Mouse (Mus musculus) embryonic facial prominence, embryonic 15.5 days (tissue): ENCODE measurements around the gene Celf3. TPM values are rescaled to one million over a fixed set of nuclear protein-coding genes. Genes with fewer than 3 reads are reported as not detected.

Experiments used
- ATAC-seq: fragments of 200-750 bp; cut with Nextera tagmentation; 2 replicates; pipeline ENCODE4 v1.8.0; 2017; ENCODE audit warnings: low read depth, moderate TSS enrichment; ENCODE audit not compliant: insufficient number of reproducible peaks, low FRiP score, low TSS enrichment
- H3K27ac ChIP-seq: fragments of 300-500 bp; sonication (generic); replicated peaks from 2 replicates; pipeline ENCODE4 v1.5.1; 2015; ENCODE audit warnings: mild to moderate bottlenecking, inconsistent platforms
- H3K27me3 ChIP-seq: fragments of 300-500 bp; sonication (generic); 2 replicates; pipeline ENCODE4 v1.6.1; 2015; ENCODE audit warnings: inconsistent platforms
- H3K36me3 ChIP-seq: fragments of 300-500 bp; sonication (generic); 2 replicates; pipeline ENCODE4 v1.6.1; 2015; ENCODE audit warnings: mild to moderate bottlenecking, inconsistent platforms
- H3K4me1 ChIP-seq: fragments of 300-500 bp; sonication (generic); 2 replicates; pipeline ENCODE4 v1.6.1; 2015; ENCODE audit warnings: inconsistent platforms
- H3K4me2 ChIP-seq: fragments of 300-500 bp; sonication (generic); replicated peaks from 2 replicates; pipeline ENCODE4 v1.6.1; 2015; ENCODE audit warnings: mild to moderate bottlenecking, inconsistent platforms
- H3K4me3 ChIP-seq: fragments of 300-500 bp; sonication (generic); replicated peaks from 2 replicates; pipeline ENCODE4 v1.5.1; 2015; ENCODE audit warnings: mild to moderate bottlenecking, inconsistent platforms
- H3K9ac ChIP-seq: fragments of 300-500 bp; sonication (generic); 2 replicates; pipeline ENCODE4 v1.6.1; 2015; ENCODE audit warnings: inconsistent platforms
- H3K9me3 ChIP-seq: fragments of 300-500 bp; sonication (generic); replicated peaks from 2 replicates; pipeline ENCODE4 v1.6.1; 2016; ENCODE audit warnings: inconsistent platforms
- WGBS: fragments of 180-500 bp; shearing (Covaris S2); methylation state at CpG from one replicate; pipeline ENCODE4 v1.1.7; 2015; 5-methylcytosine and 5-hydroxymethylcytosine counted together
- polyA plus RNA-seq: library from polyadenylated mRNA; unstranded; fragments of >200 nt; fragmentation: Nextera tagmentation; extraction: Ambion mirVana; gene quantifications from 2 replicates; pipeline ENCODE4 v1.2.1, GENCODE M21; 2015

Celf3 gene
- polyA plus RNA-seq, 1 experiment from 2014 or later: 13.7 TPM

- no peak for ATAC-seq
- H3K27ac ChIP-seq: no peak within 1 kb of the TSS
Measured at GRCm38 (mm10) chr3:94480291-94480884, 2.3 kb downstream of the Celf3 start, which contains the start of gene Riiad1. Riiad1 (minus strand) TSS chr3:94480341.

GRCm38 (mm10) chr3:94481429-94481828 lies 3.3 kb downstream of the Celf3 start:
- Histone ChIP-seq H3K9me3 (no peaks in the 10 kb centered on the region), H3K4me3 (no peak overlapping the region), H3K27me3 (peaks cover 26% of the 10 kb centered on the region), H3K4me2 (no peak overlapping the region), H3K4me1 (0 out of 2 replicates have a peak, but pooled peaks cover 5% of the 10 kb centered on the region), H3K36me3 (no peaks in the 10 kb centered on the region), H3K9ac (no peak overlapping the region), H3K27ac (no peak overlapping the region)
- WGBS: 60% methylated on average over 4 of the region's 4 CpGs
- ATAC-seq: no peak

More at GRCm38 (mm10) chr3:94480291-94480884, 2.3 kb downstream of the Celf3 start, which contains the start of gene Riiad1:
- 10% methylated on average over 16 of the region's 16 CpGs for WGBS
- Histone ChIP-seq H3K9me3 (no peaks in the 10 kb centered on the region), H3K36me3 (no peaks in the 10 kb centered on the region), H3K27me3 (peaks cover 26% of the 10 kb centered on the region), H3K4me1 (0 out of 2 replicates have a peak, but pooled peaks cover 5% of the 10 kb centered on the region), H3K9ac (no peak within 1 kb of the TSS), H3K4me2 (peak within 1 kb of the TSS; percentile 36; the same call in 1 of the 2 replicates), H3K4me3 (no peak within 1 kb of the TSS; the same call in 1 of the 2 replicates)

DNA sequence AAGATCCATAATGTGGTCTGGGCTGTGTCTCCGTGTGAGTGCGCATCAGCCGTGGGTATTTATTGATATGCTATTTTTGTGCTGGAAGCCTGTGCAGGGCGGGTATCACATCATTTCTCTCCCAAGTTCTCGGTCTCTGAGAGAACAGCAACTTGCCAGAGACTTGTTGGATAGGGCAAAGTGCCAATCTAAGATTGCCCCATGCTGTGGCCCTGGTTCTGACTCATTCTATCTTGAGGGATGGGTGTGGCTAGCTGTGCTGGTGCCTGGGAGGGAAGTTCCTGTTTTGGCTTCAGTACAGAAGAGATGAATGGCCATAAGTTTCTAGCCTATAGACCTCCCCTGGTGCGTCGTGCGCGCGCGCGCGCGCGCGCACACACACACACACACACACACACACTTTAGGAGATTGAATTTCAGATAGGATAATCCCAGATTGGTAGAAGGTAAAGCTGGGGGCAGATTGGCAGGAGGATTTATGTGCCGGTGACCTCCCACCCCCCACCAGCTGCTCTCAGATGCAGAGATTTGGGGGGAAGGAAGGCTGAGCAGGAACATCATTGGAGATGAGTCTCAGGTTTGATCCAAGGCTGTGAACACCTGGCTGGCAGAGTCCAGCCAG lies 4.8 kb downstream of the Celf3 start:
- 75% methylated on average over 17 of the region's 17 CpGs for WGBS
- Histone ChIP-seq H3K4me1 (0 out of 2 replicates have a peak, but pooled peaks cover 13% of the 10 kb centered on the region), H3K4me3 (no peak overlapping the region), H3K27ac (no peak overlapping the region), H3K36me3 (no peaks in the 10 kb centered on the region), H3K27me3 (peaks cover 26% of the 10 kb centered on the region), H3K9me3 (no peaks in the 10 kb centered on the region), H3K9ac (no peak overlapping the region), H3K4me2 (no peak overlapping the region)
- ATAC-seq: no peak

DNA sequence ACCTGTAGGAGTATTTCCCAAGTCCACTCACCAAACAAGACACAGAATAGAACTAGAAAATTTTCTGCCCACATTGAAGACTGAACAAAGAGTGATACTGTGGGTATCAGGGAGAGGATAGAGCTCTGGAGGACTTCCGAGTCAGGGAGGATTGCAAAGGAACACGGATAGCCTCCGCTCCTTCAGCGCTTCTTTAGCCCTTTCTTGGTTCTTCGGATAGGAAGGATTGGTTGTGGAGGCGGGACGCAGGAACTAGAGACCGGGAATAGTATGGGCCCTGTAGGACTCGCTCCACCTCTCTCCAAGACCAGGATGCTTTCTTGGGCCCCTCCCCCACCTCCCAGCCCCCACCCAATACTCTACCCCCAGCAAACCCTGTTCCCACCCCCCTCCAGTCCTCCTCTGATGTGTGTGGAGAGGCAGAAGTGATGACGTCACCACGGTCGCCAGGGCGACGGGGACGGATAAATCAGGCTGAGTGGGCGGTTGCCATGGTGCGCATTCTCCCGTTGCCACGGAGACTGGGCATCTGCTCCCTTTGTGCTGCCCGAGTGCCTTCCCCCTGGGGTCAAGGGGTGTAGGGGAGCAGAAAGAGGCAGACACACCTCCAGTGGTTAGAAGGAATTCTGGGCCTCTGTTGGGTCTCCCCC lies 5.8 kb downstream of the Celf3 start:
- Histone ChIP-seq H3K9ac (no peak overlapping the region), H3K9me3 (no peaks in the 10 kb centered on the region), H3K4me2 (no peak overlapping the region), H3K27ac (no peak overlapping the region), H3K4me1 (0 out of 2 replicates have a peak, but pooled peaks cover 13% of the 10 kb centered on the region), H3K36me3 (no peaks in the 10 kb centered on the region), H3K4me3 (no peak overlapping the region), H3K27me3 (peaks cover 21% of the 10 kb centered on the region)
- 21% methylated on average over 20 of the region's 20 CpGs for WGBS
- peak; percentile 26; the same call in 1 of the 2 replicates for ATAC-seq

- Histone ChIP-seq H3K9me3 (no peaks in the 10 kb centered on the region), H3K4me1 (0 out of 2 replicates have a peak, but pooled peaks cover 13% of the 10 kb centered on the region), H3K27me3 (0 out of 2 replicates have a peak, but pooled peaks cover under 1% of the 10 kb centered on the region), H3K36me3 (0 out of 2 replicates have a peak, but pooled peaks cover 4% of the 10 kb centered on the region), H3K4me3 (no peak overlapping the region), H3K9ac (no peak overlapping the region), H3K4me2 (no peak overlapping the region), H3K27ac (no peak overlapping the region)
- no peak for ATAC-seq
- 45% methylated on average over 7 of the region's 7 CpGs for WGBS
Measured at GRCm38 (mm10) chr3:94485922-94486321, 7.8 kb downstream of the Celf3 start.

- Histone ChIP-seq H3K4me3 (no peak overlapping the region), H3K36me3 (peaks cover 10% of the 10 kb centered on the region; the same call in 1 of the 2 replicates), H3K4me2 (no peak overlapping the region), H3K4me1 (0 out of 2 replicates have a peak, but pooled peaks cover 10% of the 10 kb centered on the region), H3K9ac (no peak overlapping the region), H3K27me3 (no peaks in the 10 kb centered on the region), H3K27ac (no peak overlapping the region), H3K9me3 (no peaks in the 10 kb centered on the region)
- 62% methylated on average over 6 of the region's 6 CpGs for WGBS
- no peak for ATAC-seq
Measured at GRCm38 (mm10) chr3:94487581-94487980, 9.5 kb downstream of the Celf3 start.

GRCm38 (mm10) chr3:94497162-94497561 lies 19.1 kb downstream of the Celf3 start:
- Histone ChIP-seq H3K9ac (no peak overlapping the region), H3K4me3 (no peak overlapping the region), H3K4me2 (no peak overlapping the region), H3K9me3 (no peaks in the 10 kb centered on the region), H3K27me3 (no peaks in the 10 kb centered on the region), H3K4me1 (no peaks in the 10 kb centered on the region), H3K36me3 (peaks cover 37% of the 10 kb centered on the region), H3K27ac (no peak overlapping the region)
- no peak for ATAC-seq
- WGBS: 72% methylated on average over 4 of the region's 4 CpGs

GRCm38 (mm10) chr3:94502243-94502642 lies 24.1 kb downstream of the Celf3 start:
- H3K9ac ChIP-seq: no peak overlapping the region
- no peaks in the 10 kb centered on the region for H3K27me3 ChIP-seq
- H3K4me3 ChIP-seq: no peak overlapping the region
- ATAC-seq: no peak
- H3K9me3 ChIP-seq: no peaks in the 10 kb centered on the region
- WGBS: 77% methylated on average over 3 of the region's 3 CpGs
- H3K4me2 ChIP-seq: no peak overlapping the region
- no peak overlapping the region for H3K27ac ChIP-seq
- H3K4me1 ChIP-seq: no peaks in the 10 kb centered on the region
- H3K36me3 ChIP-seq: peaks cover 41% of the 10 kb centered on the region

DNA sequence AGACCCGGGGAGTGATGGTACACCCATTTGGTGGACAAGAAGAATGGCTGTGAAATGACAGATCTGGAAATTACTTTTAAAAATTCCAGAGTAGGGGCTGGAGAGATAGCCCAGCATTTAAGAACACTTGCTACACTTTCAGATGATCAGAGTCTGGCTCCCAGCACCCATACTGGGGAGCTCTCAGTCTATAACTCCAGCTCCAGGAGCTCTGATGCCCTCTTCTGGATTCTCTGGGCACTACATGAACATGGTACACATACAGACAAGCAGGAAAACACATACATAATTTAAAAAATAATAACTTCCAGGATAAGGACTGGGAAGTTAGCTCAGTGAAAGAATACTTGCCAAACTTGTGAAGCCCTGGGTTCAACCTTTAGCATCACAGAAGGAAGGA lies 28.6 kb downstream of the Celf3 start:
- Histone ChIP-seq H3K36me3 (peaks cover 51% of the 10 kb centered on the region), H3K9ac (no peak overlapping the region), H3K4me3 (no peak overlapping the region), H3K4me2 (no peak overlapping the region), H3K9me3 (no peaks in the 10 kb centered on the region), H3K27ac (no peak overlapping the region), H3K27me3 (no peaks in the 10 kb centered on the region), H3K4me1 (no peaks in the 10 kb centered on the region)
- WGBS: 95% methylated on average over 1 of the region's 1 CpGs
- ATAC-seq: no peak

- H3K36me3 ChIP-seq: peaks cover 32% of the 10 kb centered on the region; the same call in 1 of the 2 replicates
- no peak for ATAC-seq
- no peak overlapping the region for H3K27ac ChIP-seq
- H3K27me3 ChIP-seq: no peaks in the 10 kb centered on the region
- H3K9ac ChIP-seq: no peak overlapping the region
- no peak overlapping the region for H3K4me2 ChIP-seq
- H3K4me1 ChIP-seq: no peaks in the 10 kb centered on the region
- no peak overlapping the region for H3K4me3 ChIP-seq
- WGBS: 81% methylated on average over 2 of the region's 2 CpGs
- H3K9me3 ChIP-seq: no peaks in the 10 kb centered on the region
Measured at GRCm38 (mm10) chr3:94526731-94527130, 48.6 kb downstream of the Celf3 start.

DNA sequence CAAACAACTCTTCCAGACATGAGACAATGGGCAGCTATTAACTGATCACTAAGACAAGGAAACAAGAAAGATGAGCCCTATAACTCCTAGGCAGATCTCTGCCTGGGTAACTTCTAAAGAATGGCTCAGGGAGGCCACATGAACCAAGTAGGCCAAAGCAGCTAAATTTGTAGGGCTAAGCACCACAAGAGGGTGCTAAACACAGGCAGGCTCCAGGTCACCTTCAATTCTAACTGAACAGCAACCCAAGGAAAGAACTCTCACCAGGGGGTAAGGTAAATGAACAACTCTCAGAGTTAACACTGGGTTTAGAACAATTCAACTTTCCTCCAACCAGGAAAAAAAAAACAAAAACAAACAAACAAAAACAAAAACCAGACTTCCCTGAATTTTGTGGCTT lies 55.9 kb downstream of the Celf3 start:
- Histone ChIP-seq H3K4me1 (no peaks in the 10 kb centered on the region), H3K9ac (no peak overlapping the region), H3K36me3 (peaks cover 1% of the 10 kb centered on the region; the same call in 1 of the 2 replicates), H3K4me2 (no peak overlapping the region), H3K27ac (no peak overlapping the region), H3K9me3 (no peaks in the 10 kb centered on the region), H3K4me3 (no peak overlapping the region), H3K27me3 (no peaks in the 10 kb centered on the region)
- ATAC-seq: no peak
